Mouse (Mus musculus): ENCODE measurements around the gene Tigd2.

DNA sequence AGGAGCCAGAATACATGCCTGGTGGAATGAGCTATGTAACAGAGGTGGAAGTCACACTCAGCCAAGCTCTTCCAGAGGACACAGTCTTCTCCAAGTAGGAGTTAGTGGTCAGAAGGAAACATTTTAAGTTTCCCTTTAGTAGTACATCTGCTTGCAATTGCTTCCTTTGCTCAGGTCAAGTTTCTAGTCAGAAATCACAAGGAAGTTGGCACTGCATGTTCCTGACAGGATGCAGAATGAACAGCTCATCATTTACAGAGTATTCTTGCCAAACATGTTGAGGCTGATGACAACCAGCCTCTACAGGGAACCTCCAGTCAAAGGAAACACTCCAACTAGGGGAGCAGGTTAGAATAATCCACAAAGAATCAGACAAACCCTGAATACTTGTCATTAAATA, 11.9 kb upstream of the Tigd2 start:
- TF ChIP-seq CTCF (IDR thresholded peaks at IDR 0.05; ENCODE audit: control insufficient read depth, insufficient read depth, low read length), result no peak
- TF ChIP-seq POLR2A (IDR thresholded peaks at IDR 0.05; ENCODE audit: borderline replicate concordance, control insufficient read depth, low read depth, low read length), result no peak
